Mouse (Mus musculus): ENCODE measurements around the gene Crebbp. TPM values are rescaled to one million over a fixed set of nuclear protein-coding genes. Genes with fewer than 3 reads are reported as not detected.

The Crebbp gene
- total and polyA plus RNA-seq, 3 experiments: 38.1 to 72.3 (median 39.7) TPM

- DNase-seq: no peak
These were observed 168.3 kb downstream of the Crebbp start for GRCm38 (mm10) chr16:4045524-4045923.

- DNase-seq: no peak
These were observed 169.7 kb downstream of the Crebbp start for GRCm38 (mm10) chr16:4044093-4044492.

- DNase-seq: no peak
These were observed 172.2 kb downstream of the Crebbp start for GRCm38 (mm10) chr16:4041646-4042045.

- DNase-seq: no peak
These were observed 173.6 kb downstream of the Crebbp start for GRCm38 (mm10) chr16:4040206-4040605.

- no peak for DNase-seq
These were observed 176.1 kb downstream of the Crebbp start for GRCm38 (mm10) chr16:4037690-4038089.

- DNase-seq: no peak
These were observed 177.0 kb downstream of the Crebbp start, which contains the start of gene Dnase1 for GRCm38 (mm10) chr16:4036807-4037206. Dnase1 (plus strand) TSS chr16:4036942.

DNA sequence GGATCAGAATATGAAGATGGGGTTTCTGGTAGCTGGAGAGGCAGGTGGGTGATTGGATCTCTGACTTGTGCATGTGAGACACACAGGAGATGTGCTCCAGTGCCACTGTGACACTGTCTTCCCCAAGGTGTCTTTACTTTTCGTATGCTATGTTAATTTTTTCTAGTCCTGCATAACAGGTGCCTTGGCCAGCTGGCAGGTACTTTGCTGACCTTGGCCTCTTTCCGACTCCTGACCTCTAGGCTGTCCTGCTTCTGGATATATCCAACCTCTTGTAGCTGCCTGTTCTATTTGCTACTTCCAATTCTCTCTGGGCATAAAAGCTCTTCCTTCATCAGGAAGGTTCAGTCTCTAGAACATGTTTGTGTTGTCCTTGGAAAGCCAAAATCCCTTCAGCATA lies 178.2 kb downstream of the Crebbp start:
- no peak for DNase-seq

- DNase-seq: no peak
These were observed 179.3 kb downstream of the Crebbp start for GRCm38 (mm10) chr16:4034476-4034875.

GRCm38 (mm10) chr16:4033971-4034370 lies 179.8 kb downstream of the Crebbp start:
- DNase-seq: no peak

DNA sequence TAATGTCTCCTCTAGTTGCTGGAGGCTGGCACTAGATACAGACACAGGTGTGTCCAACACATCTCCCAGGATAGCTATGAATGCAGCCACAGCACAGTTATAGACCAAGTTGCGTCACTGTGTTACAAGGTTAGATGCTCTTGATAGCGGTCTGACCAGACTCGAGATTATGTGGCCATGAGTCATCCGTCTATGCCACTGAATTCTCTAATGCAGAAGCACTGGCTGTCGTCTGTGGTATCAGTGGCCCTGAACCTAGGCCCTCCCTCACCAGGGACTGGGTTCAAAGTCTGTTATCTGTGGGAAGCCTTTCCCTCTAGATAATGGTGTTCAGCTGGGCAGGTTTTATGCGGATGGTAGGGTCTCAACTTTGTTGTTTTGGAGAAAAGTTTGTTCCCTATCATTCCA lies 181.5 kb downstream of the Crebbp start:
- peak; percentile 82 for DNase-seq

GRCm38 (mm10) chr16:4031441-4032274 lies 182.1 kb downstream of the Crebbp start:
- DNase-seq: no peak

Small RNA genes within 50 kb of the gene (microRNA-seq; reads per million reads assigned to microRNA genes)
- gene Gm23413: 0 reads per million in 2 experiments

Other genes starting within 250 kb of the Crebbp start
- gene Nlrc3, start 237.4 kb downstream of the Crebbp start, total RNA-seq (2021): 1 to 10 TPM; 2.4 to 3.5 TPM
- 8.2 and 8.3 TPM in 2 replicates for gene Nlrc3, start 237.4 kb downstream of the Crebbp start, polyA plus RNA-seq (2012; rRNA removed)
- gene Slx4, start 210.2 kb downstream of the Crebbp start, total RNA-seq (2021): 10 to 100 TPM; 20.1 to 26.5 TPM
- gene Slx4, start 210.2 kb downstream of the Crebbp start, polyA plus RNA-seq (2012; rRNA removed): 13.0 and 15.6 TPM in 2 replicates
- gene Dnase1, start 177.1 kb downstream of the Crebbp start, total RNA-seq (2021): not detected
- gene Dnase1, start 177.1 kb downstream of the Crebbp start, polyA plus RNA-seq (2012; rRNA removed): not detected in 2 replicates
- gene Trap1, start 136.2 kb downstream of the Crebbp start, total RNA-seq (2021): 100 to 1,000 TPM; 208 to 249 TPM
- 158 and 206 TPM in 2 replicates for gene Trap1, start 136.2 kb downstream of the Crebbp start, polyA plus RNA-seq (2012; rRNA removed)
- gene Adcy9, start 206.5 kb upstream of the Crebbp start, total RNA-seq (2021): 10 to 100 TPM; 43.2 to 50.9 TPM
- gene Adcy9, start 206.5 kb upstream of the Crebbp start, polyA plus RNA-seq (2012; rRNA removed): 38.2 and 56.7 TPM in 2 replicates

Measured in adrenal gland, adult 2 months (tissue).